Mouse (Mus musculus): ENCODE results near the gene Gm16506. TPM values are rescaled to one million over a fixed set of nuclear protein-coding genes. Genes with fewer than 3 reads are reported as not detected.
"Not testable (repeated sequence)": the region's sequence is repeated elsewhere in the genome, so short reads cannot be mapped to it uniquely, and the experiment has no call there.

Gene Gm16506
- polyA plus RNA-seq (2015; fragmentation: Nextera tagmentation; extraction: Ambion mirVana) = not detected in 2 replicates

DNA sequence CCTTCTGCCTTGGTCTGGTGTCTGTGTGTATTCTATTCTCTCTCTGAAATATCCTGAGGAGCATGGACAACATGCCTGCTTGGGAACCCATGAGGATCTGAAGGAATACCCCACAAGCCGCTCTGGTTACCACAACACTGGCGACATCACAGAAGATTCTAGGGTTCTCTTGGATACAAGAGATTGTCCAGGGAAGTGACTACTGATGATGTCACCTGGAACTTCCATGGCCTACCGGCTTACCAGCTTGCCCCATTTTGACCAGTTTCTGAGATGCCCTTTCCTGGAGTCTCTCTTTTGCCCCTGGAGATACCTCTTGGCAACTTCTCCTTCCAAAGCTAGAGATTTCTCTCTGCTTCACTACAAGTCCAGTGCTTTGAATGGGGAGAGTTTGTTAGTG lies at the start of gene Gm16506:
Gene Gm16506 (minus strand): TSS at position 101 of the 400 bp plus-strand sequence.
- H3K27ac ChIP-seq; H3K9ac ChIP-seq; H3K27me3 ChIP-seq; H3K4me2 ChIP-seq; H3K4me3 ChIP-seq; H3K36me3 ChIP-seq (ENCODE audit: poor library complexity, severe bottlenecking); ATAC-seq; H3K4me1 ChIP-seq; H3K9me3 ChIP-seq (replicated peaks): not testable (repeated sequence)
- 94% methylated on average over 2 of the region's 3 CpGs for WGBS

DNA sequence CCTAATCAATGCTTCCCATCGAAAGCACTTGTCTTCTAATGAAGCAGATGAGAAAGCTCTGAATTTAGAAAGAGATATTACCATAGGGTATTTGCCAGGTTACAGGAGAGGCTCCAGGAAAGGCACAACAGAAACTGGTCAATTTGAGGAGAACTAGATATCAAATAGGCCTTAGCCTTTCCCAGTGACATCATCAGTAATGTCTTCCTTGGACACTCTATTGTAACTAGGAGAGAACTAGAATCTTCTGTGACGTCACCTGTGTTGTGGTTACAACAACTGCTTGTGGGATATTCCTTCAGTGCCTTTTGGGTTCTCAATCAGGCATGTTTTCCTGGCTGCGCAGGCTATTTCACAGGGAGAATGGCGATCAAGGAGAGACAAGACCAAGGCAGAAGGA lies 20.3 kb upstream of the Gm16506 start, which contains the start of gene Gm6526:
Gene Gm6526 (plus strand): TSS at position 301 of the 400 bp plus-strand sequence.
- H3K36me3 ChIP-seq (ENCODE audit: poor library complexity, severe bottlenecking); H3K9ac ChIP-seq; H3K27me3 ChIP-seq; H3K4me1 ChIP-seq; H3K9me3 ChIP-seq (replicated peaks); ATAC-seq; H3K4me3 ChIP-seq; H3K4me2 ChIP-seq; H3K27ac ChIP-seq: not testable (repeated sequence)
- 82% methylated on average over 4 of the region's 4 CpGs for WGBS

DNA sequence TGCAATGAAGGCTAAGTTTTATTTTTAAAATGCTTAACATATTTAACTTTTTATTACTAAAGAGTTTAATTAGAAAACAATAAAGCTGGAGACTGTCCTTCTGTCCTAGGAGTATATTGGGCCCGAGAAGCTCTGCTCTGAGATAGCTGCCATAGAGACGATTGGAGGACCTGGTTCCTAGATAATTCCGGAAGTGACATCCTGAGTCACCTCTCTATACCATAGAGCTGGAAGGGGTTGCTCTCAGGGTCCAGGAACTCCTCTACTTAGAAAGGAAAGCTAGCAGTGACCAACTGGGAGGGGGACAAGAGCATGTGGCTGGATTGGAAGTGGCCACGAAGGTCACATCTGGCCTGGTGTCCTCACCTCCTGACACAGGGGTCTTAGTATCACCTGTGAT lies 29.7 kb downstream of the Gm16506 start, which contains the start of gene Gm7324:
Gene Gm7324 (plus strand): TSS at position 208 of the 400 bp plus-strand sequence.
- not testable (repeated sequence) for ATAC-seq

DNA sequence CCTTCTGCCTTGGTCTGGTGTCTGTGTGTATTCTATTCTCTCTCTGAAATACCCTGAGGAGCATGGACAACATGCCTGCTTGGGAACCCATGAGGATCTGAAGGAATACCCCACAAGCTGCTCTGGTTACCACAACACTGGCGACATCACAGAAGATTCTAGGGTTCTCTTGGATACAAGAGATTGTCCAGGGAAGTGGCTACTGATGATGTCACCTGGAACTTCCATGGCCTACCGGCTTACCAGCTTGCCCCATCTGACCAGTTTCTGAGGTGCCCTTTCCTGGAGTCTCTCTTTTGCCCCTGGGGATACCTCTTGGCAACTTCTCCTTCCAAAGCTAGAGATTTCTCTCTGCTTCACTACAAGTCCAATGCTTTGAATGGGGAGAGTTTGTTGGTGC lies 50.2 kb downstream of the Gm16506 start, which contains the start of gene Gm8165:
Gene Gm8165 (minus strand): TSS at position 101 of the 400 bp plus-strand sequence.
- H3K4me1 ChIP-seq; H3K27me3 ChIP-seq; H3K4me2 ChIP-seq; H3K9me3 ChIP-seq (replicated peaks); ATAC-seq; H3K4me3 ChIP-seq; H3K36me3 ChIP-seq (ENCODE audit: poor library complexity, severe bottlenecking); H3K27ac ChIP-seq; H3K9ac ChIP-seq: not testable (repeated sequence)
- 100% methylated on average over 1 of the region's 2 CpGs for WGBS

More for the DNA sequence above, 29.7 kb downstream of the Gm16506 start, which contains the start of gene Gm7324:
- not testable (repeated sequence) for H3K4me1 ChIP-seq; H3K4me2 ChIP-seq; H3K4me3 ChIP-seq; H3K9me3 ChIP-seq (replicated peaks); H3K36me3 ChIP-seq (ENCODE audit: poor library complexity, severe bottlenecking); H3K27ac ChIP-seq; H3K27me3 ChIP-seq; H3K9ac ChIP-seq
- WGBS = 88% methylated on average over 4 of the region's 4 CpGs

Other genes starting within 250 kb of the Gm16506 start
- not detected in 2 replicates for gene Gm5799, start 183.9 kb downstream of the Gm16506 start, polyA plus RNA-seq (2015; fragmentation: Nextera tagmentation; extraction: Ambion mirVana)
- gene Gm17654, start 148.3 kb downstream of the Gm16506 start, polyA plus RNA-seq (2015; fragmentation: Nextera tagmentation; extraction: Ambion mirVana) = not detected in 2 replicates
- not detected in 2 replicates for gene Gm10375, start 119.5 kb downstream of the Gm16506 start, polyA plus RNA-seq (2015; fragmentation: Nextera tagmentation; extraction: Ambion mirVana)
- gene Gm8165, start 50.3 kb downstream of the Gm16506 start, polyA plus RNA-seq (2015; fragmentation: Nextera tagmentation; extraction: Ambion mirVana) = not detected in 2 replicates
- 2.4 and 2.5 TPM in 2 replicates for gene Gm7324, start 29.7 kb downstream of the Gm16506 start, polyA plus RNA-seq (2015; fragmentation: Nextera tagmentation; extraction: Ambion mirVana)
- not detected in 2 replicates for gene Gm6526, start 20.4 kb upstream of the Gm16506 start, polyA plus RNA-seq (2015; fragmentation: Nextera tagmentation; extraction: Ambion mirVana)
- gene Gm8180, start 57.3 kb upstream of the Gm16506 start, polyA plus RNA-seq (2015; fragmentation: Nextera tagmentation; extraction: Ambion mirVana) = not detected in 2 replicates
- not detected in 2 replicates for gene Ear1, start 148.0 kb upstream of the Gm16506 start, polyA plus RNA-seq (2015; fragmentation: Nextera tagmentation; extraction: Ambion mirVana)
- not detected in 2 replicates for gene Ear10, start 196.1 kb upstream of the Gm16506 start, polyA plus RNA-seq (2015; fragmentation: Nextera tagmentation; extraction: Ambion mirVana)
- gene Gm8113, start 197.9 kb upstream of the Gm16506 start, polyA plus RNA-seq (2015; fragmentation: Nextera tagmentation; extraction: Ambion mirVana) = 5.3 and 6.7 TPM in 2 replicates
- gene Ang5, start 229.6 kb upstream of the Gm16506 start, polyA plus RNA-seq (2015; fragmentation: Nextera tagmentation; extraction: Ambion mirVana) = not detected in 2 replicates

All from forebrain, embryonic 13.5 days (tissue).